41 mouse cellular contexts compared by ENCODE assay signal in genomic region chr7:24967966-24968365, GRCm38 (mm10). TPM values are rescaled to one million over a fixed set of nuclear protein-coding genes. Genes with fewer than 3 reads are reported as not detected.
"Had no signal": no experiment of that assay in that cellular context is flagged by ENCODE, and none has a peak within 500 bp of the region (broad histone marks: within the 10 kb centered on the region; RNA-seq: fewer than 3 reads in every experiment).

No protein-coding gene starts in this region.

- H3K27me3 ChIP-seq: limb, embryonic 12.5 days; limb, embryonic 13.5 days; limb, embryonic 15.5 days; liver, embryonic 13.5 days; liver, embryonic 15.5 days; lung, embryonic 15.5 days; midbrain, embryonic 13.5 days; midbrain, embryonic 15.5 days; neural tube, embryonic 12.5 days; neural tube, embryonic 13.5 days had no signal

- H3K27ac ChIP-seq: limb, embryonic 10.5 days; limb, embryonic 12.5 days; limb, embryonic 13.5 days; limb, embryonic 15.5 days; liver, embryonic 12.5 days; liver, embryonic 13.5 days; liver, embryonic 14.5 days; liver, embryonic 15.5 days; lung, embryonic 15.5 days; macrophage; midbrain, embryonic 10.5 days; midbrain, embryonic 12.5 days; midbrain, embryonic 13.5 days; midbrain, embryonic 15.5 days; neural tube, embryonic 12.5 days; neural tube, embryonic 13.5 days had no signal

- H3K4me3 ChIP-seq: limb, embryonic 10.5 days; limb, embryonic 12.5 days; limb, embryonic 13.5 days; limb, embryonic 15.5 days; liver, embryonic 12.5 days; liver, embryonic 13.5 days; liver, embryonic 15.5 days; lung, embryonic 15.5 days; midbrain, embryonic 10.5 days; midbrain, embryonic 12.5 days; midbrain, embryonic 13.5 days; midbrain, embryonic 15.5 days; myocyte; neural tube, embryonic 12.5 days; neural tube, embryonic 13.5 days had no signal

- DNase-seq: left cerebral cortex, postnatal 4 days; liver; liver, embryonic 13.5 days; liver, postnatal 0 days; lung, adult 18-20 months; lung, adult 2 months; lung, embryonic 14.5 days; lung, postnatal 10 days; lung, postnatal 14 days; lung, postnatal 36 days; lung, postnatal 4 days; midbrain, embryonic 14.5 days had no signal

RNA-seq across cellular contexts. Expression of gene Gm4881, which starts 23.7 kb away (rescaled TPM):
- total RNA-seq: left cerebral cortex, postnatal 14 days; left cerebral cortex, postnatal 25 days; left cerebral cortex, postnatal 36 days; left cerebral cortex, postnatal 4 days; liver, adult 2 months; megakaryocyte progenitor cell, adult 5-6 weeks; megakaryocyte, adult 5-6 weeks; megakaryocyte-erythroid progenitor cell, adult 5-6 weeks; monocyte, adult 5-6 weeks had no signal
- polyA plus RNA-seq: limb, embryonic 10.5 days; limb, embryonic 11.5 days; limb, embryonic 12.5 days; limb, embryonic 13.5 days; limb, embryonic 15.5 days; liver, adult 2 months; liver, embryonic 11.5 days; liver, embryonic 12.5 days; liver, embryonic 13.5 days; liver, embryonic 14.5 days; liver, embryonic 15.5 days; liver, embryonic 16.5 days; liver, postnatal 0 days; lung, adult 2 months; lung, embryonic 14.5 days; lung, embryonic 15.5 days; lung, embryonic 16.5 days; lung, postnatal 0 days; macrophage; myocyte had no signal
